Mouse (Mus musculus): Measurements from ENCODE around the gene Neurl4. TPM values are rescaled to one million over a fixed set of nuclear protein-coding genes. Genes with fewer than 3 reads are reported as not detected.

The Neurl4 gene
- polyA plus RNA-seq, 1 experiment, result 5.1 TPM

DNA sequence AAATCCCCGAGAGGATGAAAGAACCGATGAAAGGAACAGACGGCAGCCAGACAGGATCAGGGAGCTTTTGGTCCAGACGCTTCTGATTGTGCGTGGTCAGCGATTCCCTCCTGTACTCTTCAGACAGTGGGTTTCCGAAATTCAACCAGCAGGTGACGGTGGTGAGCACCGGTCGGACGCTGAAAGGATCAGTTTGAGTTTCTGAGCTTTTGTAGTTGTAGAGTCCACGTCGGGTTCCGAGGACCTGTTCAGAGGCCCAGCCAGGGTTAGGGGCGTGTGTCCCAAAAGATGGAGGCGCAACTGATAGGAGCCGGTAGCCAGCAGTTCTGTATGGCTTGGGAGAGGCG, 20.4 kb upstream of the Neurl4 start:
- Histone ChIP-seq H3K36me3 (ENCODE audit: control insufficient read depth) (no peaks in the 10 kb centered on the region), H3K9me3 (ENCODE audit: control insufficient read depth, low read length) (no peaks in the 10 kb centered on the region), H3K4me1 (ENCODE audit: control insufficient read depth) (peaks cover 91% of the 10 kb centered on the region), H3K27me3 (ENCODE audit: control insufficient read depth) (peaks cover 13% of the 10 kb centered on the region), H3K4me3 (replicated peaks) (peak overlapping the region; percentile 66)
- TF ChIP-seq TAL1 (IDR thresholded peaks at IDR 0.05; ENCODE audit: low read length) (no peak), GATA1 (IDR thresholded peaks at IDR 0.05; ENCODE audit: low read length) (no peak)

DNA sequence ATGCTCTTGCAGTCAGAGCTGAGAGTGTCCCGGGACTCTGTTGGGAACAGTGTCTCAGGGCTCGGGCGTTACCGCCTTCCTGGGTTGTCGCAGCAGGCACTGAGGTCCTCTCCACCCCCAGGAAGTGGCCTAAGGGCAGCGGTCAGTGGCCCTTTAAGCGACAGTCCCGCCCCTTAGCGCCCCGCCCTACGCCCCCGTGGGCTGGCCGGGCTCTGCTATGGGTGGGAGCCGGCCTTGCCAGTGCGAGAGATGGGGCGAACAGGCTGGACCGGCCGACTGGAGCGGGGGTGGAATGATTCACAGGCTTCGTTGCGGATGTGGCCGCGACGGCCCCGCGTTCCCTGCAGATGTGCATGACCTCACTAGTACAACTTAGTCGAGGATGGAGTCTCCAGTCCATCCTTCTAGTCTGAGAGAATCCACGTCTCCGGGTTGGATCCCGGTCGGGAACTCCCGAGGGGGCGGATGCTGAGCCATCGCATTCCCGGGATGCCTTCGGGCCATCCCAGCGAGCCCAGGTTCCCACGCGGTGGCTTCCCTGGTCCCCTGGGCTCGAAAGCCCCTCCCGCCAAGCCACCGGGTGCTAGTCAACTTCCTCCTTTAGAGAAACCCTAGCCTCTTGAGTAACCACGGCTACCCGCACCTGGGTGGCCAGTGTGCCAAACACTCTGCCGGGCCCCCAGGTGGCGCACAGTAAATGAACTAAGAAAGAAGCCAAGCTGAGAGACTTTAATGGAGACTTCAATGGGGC, 19.8 kb upstream of the Neurl4 start, which contains the start of gene Kctd11:
Kctd11 (minus strand) TSS at position 554 of the 751 bp plus-strand sequence.
- Histone ChIP-seq H3K9me3 (ENCODE audit: control insufficient read depth, low read length) (no peaks in the 10 kb centered on the region), H3K27me3 (ENCODE audit: control insufficient read depth) (peaks cover 13% of the 10 kb centered on the region), H3K4me3 (replicated peaks) (peak within 1 kb of the TSS; percentile 66), H3K4me1 (ENCODE audit: control insufficient read depth) (peaks cover 91% of the 10 kb centered on the region), H3K36me3 (ENCODE audit: control insufficient read depth) (no peaks in the 10 kb centered on the region)
- TF ChIP-seq GATA1 (IDR thresholded peaks at IDR 0.05; ENCODE audit: low read length) (no peak), TAL1 (IDR thresholded peaks at IDR 0.05; ENCODE audit: low read length) (no peak)

- Histone ChIP-seq H3K9me3 (ENCODE audit: control insufficient read depth, low read length) (no peaks in the 10 kb centered on the region), H3K4me3 (replicated peaks) (peak overlapping the region; percentile 66), H3K36me3 (ENCODE audit: control insufficient read depth) (no peaks in the 10 kb centered on the region), H3K4me1 (ENCODE audit: control insufficient read depth) (peaks cover 91% of the 10 kb centered on the region), H3K27me3 (ENCODE audit: control insufficient read depth) (peaks cover 13% of the 10 kb centered on the region)
- no peak for TF ChIP-seq GATA1 (IDR thresholded peaks at IDR 0.05; ENCODE audit: low read length)
- no peak for TF ChIP-seq TAL1 (IDR thresholded peaks at IDR 0.05; ENCODE audit: low read length)
These were observed 18.8 kb upstream of the Neurl4 start for GRCm38 (mm10) chr11:69881787-69882670.

GRCm38 (mm10) chr11:69883066-69883465, 17.8 kb upstream of the Neurl4 start:
- Histone ChIP-seq H3K4me1 (ENCODE audit: control insufficient read depth) (peaks cover 91% of the 10 kb centered on the region), H3K4me3 (replicated peaks) (no peak overlapping the region), H3K36me3 (ENCODE audit: control insufficient read depth) (no peaks in the 10 kb centered on the region), H3K9me3 (ENCODE audit: control insufficient read depth, low read length) (no peaks in the 10 kb centered on the region), H3K27me3 (ENCODE audit: control insufficient read depth) (peaks cover 13% of the 10 kb centered on the region)
- TF ChIP-seq TAL1 (IDR thresholded peaks at IDR 0.05; ENCODE audit: low read length) (no peak), GATA1 (IDR thresholded peaks at IDR 0.05; ENCODE audit: low read length) (no peak)

- peaks cover 13% of the 10 kb centered on the region for H3K27me3 ChIP-seq (ENCODE audit: control insufficient read depth)
- no peaks in the 10 kb centered on the region for H3K9me3 ChIP-seq (ENCODE audit: control insufficient read depth, low read length)
- H3K4me1 ChIP-seq (ENCODE audit: control insufficient read depth), result peaks cover 87% of the 10 kb centered on the region
- no peaks in the 10 kb centered on the region for H3K36me3 ChIP-seq (ENCODE audit: control insufficient read depth)
- no peak overlapping the region for H3K4me3 ChIP-seq (replicated peaks)
- TF ChIP-seq TAL1 (IDR thresholded peaks at IDR 0.05; ENCODE audit: low read length), result no peak
These were observed 17.2 kb upstream of the Neurl4 start for GRCm38 (mm10) chr11:69883527-69884151.

GRCm38 (mm10) chr11:69884240-69884639, 16.6 kb upstream of the Neurl4 start:
- TF ChIP-seq TAL1 (IDR thresholded peaks at IDR 0.05; ENCODE audit: low read length) (no peak), GATA1 (IDR thresholded peaks at IDR 0.05; ENCODE audit: low read length) (no peak)
- peaks cover 13% of the 10 kb centered on the region for H3K27me3 ChIP-seq (ENCODE audit: control insufficient read depth)
- no peaks in the 10 kb centered on the region for H3K36me3 ChIP-seq (ENCODE audit: control insufficient read depth)
- H3K4me3 ChIP-seq (replicated peaks), result no peak overlapping the region
- H3K4me1 ChIP-seq (ENCODE audit: control insufficient read depth), result peaks cover 83% of the 10 kb centered on the region
- no peaks in the 10 kb centered on the region for H3K9me3 ChIP-seq (ENCODE audit: control insufficient read depth, low read length)

DNA sequence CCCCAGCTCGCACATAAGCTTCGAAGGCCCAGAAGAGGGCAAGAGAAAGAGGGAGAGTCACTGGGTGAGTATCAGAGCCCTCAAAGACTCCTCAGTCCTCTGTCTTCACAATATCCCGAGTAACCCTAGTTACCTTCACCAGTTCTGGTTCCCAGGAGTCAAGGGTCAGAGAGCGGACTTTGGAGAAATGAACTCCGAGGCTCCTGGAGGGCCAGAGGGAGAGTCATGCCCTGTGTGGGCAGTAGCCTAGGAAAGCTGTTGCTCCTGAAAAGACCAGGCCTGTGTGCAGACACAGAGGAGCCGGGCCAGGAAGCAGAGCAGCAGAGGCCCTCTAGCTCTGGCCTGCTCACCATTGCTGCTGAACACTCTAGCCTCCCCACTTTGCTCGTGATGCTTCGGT, 16.2 kb upstream of the Neurl4 start:
- Histone ChIP-seq H3K9me3 (ENCODE audit: control insufficient read depth, low read length) (no peaks in the 10 kb centered on the region), H3K4me3 (replicated peaks) (no peak overlapping the region), H3K4me1 (ENCODE audit: control insufficient read depth) (peaks cover 82% of the 10 kb centered on the region), H3K27me3 (ENCODE audit: control insufficient read depth) (peaks cover 13% of the 10 kb centered on the region), H3K36me3 (ENCODE audit: control insufficient read depth) (no peaks in the 10 kb centered on the region)
- TF ChIP-seq TAL1 (IDR thresholded peaks at IDR 0.05; ENCODE audit: low read length) (no peak), GATA1 (IDR thresholded peaks at IDR 0.05; ENCODE audit: low read length) (no peak)

GRCm38 (mm10) chr11:69886907-69887635, 13.8 kb upstream of the Neurl4 start:
- no peak for TF ChIP-seq GATA1 (IDR thresholded peaks at IDR 0.05; ENCODE audit: low read length)
- no peak for TF ChIP-seq TAL1 (IDR thresholded peaks at IDR 0.05; ENCODE audit: low read length)
- peaks cover 2% of the 10 kb centered on the region; the same call in 1 of the 2 replicates for H3K27me3 ChIP-seq (ENCODE audit: control insufficient read depth)
- no peaks in the 10 kb centered on the region for H3K36me3 ChIP-seq (ENCODE audit: control insufficient read depth)
- H3K4me3 ChIP-seq (replicated peaks), result peak overlapping the region; percentile 15
- H3K9me3 ChIP-seq (ENCODE audit: control insufficient read depth, low read length), result no peaks in the 10 kb centered on the region
- peaks cover 69% of the 10 kb centered on the region for H3K4me1 ChIP-seq (ENCODE audit: control insufficient read depth)
